Mouse (Mus musculus): ENCODE measurements at regions not wholly inside any gene's neighbourhood (a gene's known extent, or its start where the extent isn't known, plus 50 kb on each side); places are given as distances from the start of the nearest gene placed in this dataset.

DNA sequence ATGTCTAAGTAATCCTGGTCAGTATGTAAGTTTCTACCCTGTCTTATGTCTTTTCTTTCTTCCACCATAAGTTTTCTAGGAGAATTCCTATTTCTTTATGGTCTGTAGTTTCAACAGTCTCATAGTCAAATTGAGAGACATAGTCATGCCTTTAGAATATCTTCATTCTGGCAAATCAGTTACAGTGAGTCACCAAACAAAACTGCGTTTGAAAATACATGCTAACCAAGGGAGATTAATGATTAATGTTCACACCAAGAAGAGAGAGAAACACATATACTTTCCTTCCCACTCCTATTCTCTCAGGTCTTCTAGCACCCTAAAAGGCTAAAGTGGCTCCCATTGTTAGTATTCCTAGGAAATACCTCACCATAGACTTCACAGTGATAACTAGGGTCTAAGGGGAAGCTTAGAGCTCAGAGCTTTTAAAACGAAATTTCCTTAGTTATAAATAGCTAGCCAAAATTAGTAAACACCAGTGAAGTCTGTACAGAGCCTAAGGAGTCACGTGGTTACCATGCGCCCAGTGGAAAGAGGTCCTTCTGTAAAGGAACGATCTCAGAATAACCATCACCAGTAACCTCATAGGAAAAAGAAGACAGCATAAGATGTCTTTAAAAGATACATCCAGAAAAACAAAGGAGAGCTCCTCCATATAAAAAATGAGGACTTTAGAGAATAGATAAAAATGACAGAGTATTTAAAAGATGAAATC lies 281.8 kb upstream of the Htr2a start:
- no peak overlapping the region for H3K27ac ChIP-seq (replicated peaks)
- H3K4me3 ChIP-seq: no peak overlapping the region
- H3K9me3 ChIP-seq (replicated peaks): no peaks in the 10 kb centered on the region
- peaks cover 6% of the 10 kb centered on the region for H3K4me1 ChIP-seq
- H3K36me3 ChIP-seq: no peaks in the 10 kb centered on the region
- 87% methylated on average over 5 of the region's 5 CpGs for WGBS
- DNase-seq (ENCODE audit: low spot score): no peak
- H3K27me3 ChIP-seq (ENCODE audit: low read depth, poor library complexity, severe bottlenecking): no peaks in the 10 kb centered on the region

DNA sequence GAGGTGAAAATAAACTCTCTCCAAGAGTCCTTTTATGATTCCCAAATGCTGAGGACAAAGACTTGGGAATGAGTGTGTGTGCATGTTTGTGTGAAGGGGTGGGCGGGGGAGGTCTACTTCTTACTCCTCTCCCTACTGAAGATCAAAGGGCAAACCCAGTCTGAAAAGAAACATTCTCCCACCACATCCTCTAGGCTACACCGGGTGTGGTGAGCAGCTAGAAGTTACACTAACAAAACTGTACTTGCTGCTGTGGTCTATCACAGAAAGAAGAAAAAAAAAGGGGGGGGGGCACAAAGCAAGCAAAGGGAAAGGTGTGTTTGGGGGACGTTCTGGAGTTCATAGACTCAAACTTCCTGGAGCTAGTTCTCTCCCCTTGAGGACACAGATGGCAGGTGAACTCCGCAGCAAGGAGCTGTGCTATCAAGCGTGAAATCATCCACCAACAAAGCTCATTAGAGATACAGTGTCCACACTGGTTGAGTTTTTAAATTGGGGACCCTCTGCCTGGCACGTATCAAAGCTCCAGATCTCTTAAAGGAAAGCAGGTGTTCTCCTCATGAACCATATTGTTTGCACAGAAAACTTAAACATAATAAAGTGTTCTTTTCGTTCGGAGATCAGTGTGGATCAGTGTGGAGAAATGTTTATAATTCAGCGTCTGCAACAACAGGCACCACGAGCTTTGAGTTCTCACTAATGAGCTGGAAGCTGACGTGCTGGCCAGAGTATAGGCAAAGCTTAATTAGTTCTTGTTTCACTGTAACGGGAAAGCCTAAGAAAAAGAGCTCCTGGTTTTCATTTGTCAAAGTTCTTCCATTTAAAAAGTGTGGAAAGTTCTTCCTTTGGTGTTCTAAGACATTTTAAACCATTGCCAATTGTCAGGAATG lies 280.7 kb upstream of the Htr2a start:
- no peak for DNase-seq (ENCODE audit: low spot score)
- Histone ChIP-seq H3K27ac (replicated peaks) (no peak overlapping the region), H3K36me3 (no peaks in the 10 kb centered on the region), H3K9me3 (replicated peaks) (no peaks in the 10 kb centered on the region), H3K4me3 (no peak overlapping the region), H3K27me3 (ENCODE audit: low read depth, poor library complexity, severe bottlenecking) (no peaks in the 10 kb centered on the region), H3K4me1 (peaks cover 6% of the 10 kb centered on the region)
- 58% methylated on average over 12 of the region's 12 CpGs for WGBS

DNA sequence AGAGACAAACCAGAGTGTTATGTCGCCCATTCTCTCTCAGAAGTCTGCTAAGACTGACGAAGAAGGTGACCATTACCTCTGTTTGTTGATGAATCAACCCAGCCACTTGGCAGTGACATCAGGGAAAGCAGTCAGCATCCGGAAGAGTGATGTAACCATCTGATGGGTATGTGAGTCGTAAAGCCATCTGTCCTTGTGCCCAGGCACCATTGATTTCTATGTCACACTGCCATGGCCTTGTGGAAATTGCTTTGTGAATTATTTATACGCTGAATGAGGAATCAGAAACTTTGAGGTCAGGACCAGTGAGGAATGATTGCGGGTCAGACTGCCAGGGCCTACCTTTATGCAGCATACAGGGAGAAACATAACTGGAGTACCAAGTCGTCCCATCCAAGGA lies 256.2 kb upstream of the Htr2a start:
- 89% methylated on average over 7 of the region's 7 CpGs for WGBS

DNA sequence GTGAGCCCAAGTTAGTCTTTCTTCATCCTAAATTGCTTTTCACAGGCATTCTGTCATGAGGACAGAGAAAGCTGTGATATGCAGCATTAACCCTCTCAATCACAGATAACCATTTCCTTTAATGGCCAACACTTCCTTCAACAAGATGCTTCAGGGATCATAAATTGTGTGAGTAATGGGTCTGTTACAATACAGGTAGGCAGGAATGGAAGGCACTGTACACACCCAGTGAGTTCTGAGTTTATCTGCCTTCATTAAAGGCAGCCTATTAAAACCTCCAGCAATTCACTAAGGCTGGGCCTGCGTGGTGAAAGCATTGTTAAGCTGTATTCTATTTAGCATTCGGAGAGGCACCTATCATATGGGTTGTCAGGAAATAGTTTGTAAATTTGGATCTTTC lies 248.2 kb upstream of the Htr2a start:
- no peaks in the 10 kb centered on the region for H3K4me1 ChIP-seq
- H3K9me3 ChIP-seq (replicated peaks): no peaks in the 10 kb centered on the region
- H3K36me3 ChIP-seq: no peaks in the 10 kb centered on the region
- DNase-seq (ENCODE audit: low spot score): no peak
- WGBS: 91% methylated on average over 2 of the region's 2 CpGs
- H3K27ac ChIP-seq (replicated peaks): no peak overlapping the region
- H3K4me3 ChIP-seq: no peak overlapping the region
- no peaks in the 10 kb centered on the region for H3K27me3 ChIP-seq (ENCODE audit: low read depth, poor library complexity, severe bottlenecking)

More for the DNA sequence above, 256.2 kb upstream of the Htr2a start:
- Histone ChIP-seq H3K36me3 (no peaks in the 10 kb centered on the region), H3K4me3 (no peak overlapping the region), H3K4me1 (no peaks in the 10 kb centered on the region), H3K27me3 (ENCODE audit: low read depth, poor library complexity, severe bottlenecking) (no peaks in the 10 kb centered on the region), H3K27ac (replicated peaks) (no peak overlapping the region), H3K9me3 (replicated peaks) (no peaks in the 10 kb centered on the region)
- DNase-seq (ENCODE audit: low spot score): no peak

DNA sequence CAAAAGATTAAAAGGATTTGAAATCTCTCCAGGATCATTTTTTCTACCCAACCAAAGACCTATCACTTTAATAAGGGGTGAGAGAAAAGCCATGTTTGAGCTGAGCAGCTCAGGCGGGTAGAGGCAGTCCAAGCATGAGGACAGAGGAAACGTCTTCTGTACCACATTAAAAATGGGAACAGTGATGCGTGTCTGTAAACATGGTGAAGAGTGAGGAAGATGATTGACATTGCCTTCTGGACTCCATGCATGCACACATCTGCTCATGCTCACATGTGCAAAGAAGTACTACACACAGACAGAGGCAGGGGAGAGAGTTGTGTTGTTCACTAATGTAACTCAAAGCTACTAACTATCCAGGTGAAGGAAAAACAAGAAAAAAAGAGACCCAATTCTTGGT lies 243.4 kb upstream of the Htr2a start:
- no peaks in the 10 kb centered on the region for H3K27me3 ChIP-seq (ENCODE audit: low read depth, poor library complexity, severe bottlenecking)
- no peak overlapping the region for H3K4me3 ChIP-seq
- H3K9me3 ChIP-seq (replicated peaks): no peaks in the 10 kb centered on the region
- no peaks in the 10 kb centered on the region for H3K4me1 ChIP-seq
- no peak overlapping the region for H3K27ac ChIP-seq (replicated peaks)
- H3K36me3 ChIP-seq: no peaks in the 10 kb centered on the region
- no peak for DNase-seq (ENCODE audit: low spot score)
- 88% methylated on average over 3 of the region's 3 CpGs for WGBS

DNA sequence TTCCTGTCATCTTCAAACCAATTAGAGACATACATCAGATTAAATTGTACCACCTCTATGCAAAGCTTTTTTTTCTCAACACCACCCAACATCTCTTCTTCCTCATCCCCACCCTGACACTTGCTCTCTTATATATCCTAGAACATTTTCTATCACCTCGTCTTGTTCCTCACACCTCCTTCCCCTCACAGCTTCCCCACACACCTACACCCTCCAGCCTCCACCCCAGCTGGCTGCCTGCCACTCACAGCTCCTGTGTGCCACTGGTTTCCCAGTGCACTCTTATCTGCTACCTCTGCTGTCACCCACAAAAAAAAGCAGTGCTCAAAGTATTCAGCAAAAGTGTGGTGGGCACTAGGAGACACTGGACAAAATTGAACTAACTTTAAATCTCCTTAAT lies 231.2 kb upstream of the Htr2a start:
- no peak for DNase-seq (ENCODE audit: low spot score)
- H3K27ac ChIP-seq (replicated peaks): no peak overlapping the region
- no peaks in the 10 kb centered on the region for H3K27me3 ChIP-seq (ENCODE audit: low read depth, poor library complexity, severe bottlenecking)
- no peaks in the 10 kb centered on the region for H3K4me1 ChIP-seq
- no peaks in the 10 kb centered on the region for H3K9me3 ChIP-seq (replicated peaks)
- WGBS: 71% methylated on average over 1 of the region's 1 CpGs
- no peak overlapping the region for H3K4me3 ChIP-seq
- H3K36me3 ChIP-seq: no peaks in the 10 kb centered on the region

DNA sequence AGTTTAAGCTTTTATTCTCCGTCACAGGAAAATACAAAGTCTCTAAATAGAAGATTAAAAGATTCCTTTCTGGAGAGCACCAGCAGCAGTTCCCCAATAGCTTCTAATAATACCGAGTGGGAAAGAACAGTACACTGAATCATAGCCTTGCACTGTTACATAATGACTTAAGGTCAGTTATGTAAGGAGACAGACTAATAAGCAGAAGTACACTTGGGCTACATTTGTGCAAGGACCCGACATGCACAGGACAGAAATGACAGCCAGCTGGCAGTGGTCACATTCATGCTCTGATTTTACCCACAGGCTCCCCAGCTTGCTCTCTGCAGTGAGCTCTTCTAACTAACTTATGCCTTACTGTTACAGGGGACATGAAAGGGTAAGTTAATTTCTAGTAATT lies 212.4 kb upstream of the Htr2a start:
- H3K27ac ChIP-seq (replicated peaks): no peak overlapping the region
- no peaks in the 10 kb centered on the region for H3K9me3 ChIP-seq (replicated peaks)
- WGBS: 84% methylated on average over 3 of the region's 3 CpGs
- no peaks in the 10 kb centered on the region for H3K4me1 ChIP-seq
- H3K27me3 ChIP-seq (ENCODE audit: low read depth, poor library complexity, severe bottlenecking): no peaks in the 10 kb centered on the region
- H3K36me3 ChIP-seq: no peaks in the 10 kb centered on the region
- no peak overlapping the region for H3K4me3 ChIP-seq
- no peak for DNase-seq (ENCODE audit: low spot score)

DNA sequence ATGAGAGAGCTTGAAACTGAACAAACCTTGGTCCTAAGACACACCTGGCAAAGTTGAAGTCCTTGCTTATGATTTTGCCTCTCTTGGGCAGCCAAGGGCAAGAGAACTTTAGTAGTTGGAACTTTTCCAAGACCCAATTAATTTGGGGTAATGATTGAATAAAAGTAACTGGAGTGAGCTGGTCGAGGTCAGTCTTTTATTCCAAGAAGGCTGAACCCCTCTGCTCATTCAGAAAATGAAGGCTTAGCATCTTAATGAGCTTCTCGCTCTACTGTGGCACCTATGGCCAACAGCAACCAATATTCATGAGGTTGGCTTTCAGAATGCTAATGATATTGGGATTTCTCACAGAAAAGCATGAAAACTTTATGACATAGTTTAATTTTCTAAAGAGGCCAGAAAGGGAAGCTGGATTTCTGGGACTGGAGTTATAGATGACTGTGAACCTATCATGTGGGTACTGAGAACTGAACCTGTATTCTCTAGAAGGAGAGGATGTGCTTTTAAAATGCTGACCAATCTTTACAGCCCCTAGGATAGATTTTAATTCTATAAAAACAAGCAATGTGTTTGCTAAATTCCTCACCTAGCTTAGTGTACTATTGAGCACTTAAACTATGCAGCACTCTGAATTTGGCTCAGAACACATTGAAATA lies 176.5 kb upstream of the Htr2a start:
- H3K4me1 ChIP-seq: peaks cover 5% of the 10 kb centered on the region; the same call in 1 of the 2 replicates
- no peak overlapping the region for H3K4me3 ChIP-seq
- no peaks in the 10 kb centered on the region for H3K9me3 ChIP-seq (replicated peaks)
- no peaks in the 10 kb centered on the region for H3K36me3 ChIP-seq
- no peak overlapping the region for H3K27ac ChIP-seq (replicated peaks)
- 47% methylated on average over 2 of the region's 2 CpGs for WGBS
- no peak for DNase-seq (ENCODE audit: low spot score)
- no peaks in the 10 kb centered on the region for H3K27me3 ChIP-seq (ENCODE audit: low read depth, poor library complexity, severe bottlenecking)

DNA sequence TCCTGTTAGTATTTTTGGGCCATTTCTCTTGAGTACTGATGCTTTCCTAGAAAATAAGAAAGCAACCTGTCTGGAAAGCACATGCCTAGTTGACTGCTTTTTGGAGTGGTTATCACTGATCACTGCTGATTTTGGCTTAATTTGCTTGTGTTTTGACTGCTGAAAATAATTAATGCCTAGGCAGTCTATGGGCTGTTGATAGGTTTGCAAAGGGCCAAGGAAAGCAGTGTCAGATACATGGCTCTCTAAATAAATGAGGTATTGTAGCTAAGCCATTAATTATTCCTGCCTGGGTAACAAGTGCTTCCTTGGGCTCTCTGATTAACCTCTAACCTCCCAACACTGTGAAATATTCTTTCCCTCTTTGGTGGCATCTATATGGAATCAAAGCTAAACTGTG lies 145.1 kb upstream of the Htr2a start:
- H3K4me1 ChIP-seq: no peaks in the 10 kb centered on the region
- no peak overlapping the region for H3K4me3 ChIP-seq
- DNase-seq (ENCODE audit: low spot score): no peak
- no peaks in the 10 kb centered on the region for H3K9me3 ChIP-seq (replicated peaks)
- H3K27me3 ChIP-seq (ENCODE audit: low read depth, poor library complexity, severe bottlenecking): no peaks in the 10 kb centered on the region
- no peaks in the 10 kb centered on the region for H3K36me3 ChIP-seq
- H3K27ac ChIP-seq (replicated peaks): no peak overlapping the region

DNA sequence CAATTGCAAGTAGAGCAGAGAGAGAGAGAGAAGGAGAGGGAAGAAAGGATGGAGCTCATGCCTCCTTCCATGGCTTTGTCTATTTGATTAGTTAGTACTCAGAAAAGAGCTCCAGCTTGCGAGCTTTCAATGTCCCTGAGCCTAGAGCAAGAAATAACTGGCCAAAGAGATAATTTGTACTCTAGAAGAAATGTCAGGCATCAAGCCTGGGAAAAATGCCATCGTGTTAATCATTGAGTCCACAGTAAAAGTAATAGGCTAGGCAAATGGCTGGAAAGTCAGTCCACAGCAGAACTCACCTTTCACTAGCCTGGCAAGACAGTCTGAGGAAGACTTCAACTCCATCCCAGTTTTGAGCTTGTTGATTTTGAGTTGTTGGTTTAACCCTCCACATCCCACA lies 129.1 kb upstream of the Htr2a start:
- Histone ChIP-seq H3K27me3 (ENCODE audit: low read depth, poor library complexity, severe bottlenecking) (no peaks in the 10 kb centered on the region), H3K9me3 (replicated peaks) (no peaks in the 10 kb centered on the region), H3K36me3 (no peaks in the 10 kb centered on the region), H3K27ac (replicated peaks) (no peak overlapping the region), H3K4me1 (no peaks in the 10 kb centered on the region), H3K4me3 (no peak overlapping the region)
- WGBS: 90% methylated on average over 2 of the region's 2 CpGs
- DNase-seq (ENCODE audit: low spot score): no peak

DNA sequence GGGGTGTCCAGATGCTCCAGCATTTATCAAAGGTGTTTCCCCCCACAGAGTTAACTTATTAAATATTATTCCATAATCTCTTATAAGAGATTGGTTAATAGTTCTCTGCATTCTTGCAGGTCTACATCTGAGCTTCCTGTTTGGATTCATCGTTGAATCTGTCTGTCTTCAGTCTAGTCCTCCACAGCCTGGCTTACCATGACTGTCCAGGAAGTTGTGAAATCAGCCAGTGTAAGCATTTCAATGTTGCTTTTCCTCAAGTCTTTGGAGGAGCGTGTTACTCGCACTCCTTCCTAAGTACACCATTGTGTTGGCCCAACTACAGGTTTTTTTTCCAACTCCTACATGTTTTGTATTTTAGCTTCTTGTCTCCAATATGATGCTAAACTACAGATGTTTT lies 124.2 kb upstream of the Htr2a start:
- H3K4me1 ChIP-seq: no peaks in the 10 kb centered on the region
- DNase-seq (ENCODE audit: low spot score): no peak
- no peaks in the 10 kb centered on the region for H3K27me3 ChIP-seq (ENCODE audit: low read depth, poor library complexity, severe bottlenecking)
- H3K4me3 ChIP-seq: no peak overlapping the region
- 90% methylated on average over 3 of the region's 3 CpGs for WGBS
- no peaks in the 10 kb centered on the region for H3K36me3 ChIP-seq
- H3K9me3 ChIP-seq (replicated peaks): no peaks in the 10 kb centered on the region
- H3K27ac ChIP-seq (replicated peaks): no peak overlapping the region

DNA sequence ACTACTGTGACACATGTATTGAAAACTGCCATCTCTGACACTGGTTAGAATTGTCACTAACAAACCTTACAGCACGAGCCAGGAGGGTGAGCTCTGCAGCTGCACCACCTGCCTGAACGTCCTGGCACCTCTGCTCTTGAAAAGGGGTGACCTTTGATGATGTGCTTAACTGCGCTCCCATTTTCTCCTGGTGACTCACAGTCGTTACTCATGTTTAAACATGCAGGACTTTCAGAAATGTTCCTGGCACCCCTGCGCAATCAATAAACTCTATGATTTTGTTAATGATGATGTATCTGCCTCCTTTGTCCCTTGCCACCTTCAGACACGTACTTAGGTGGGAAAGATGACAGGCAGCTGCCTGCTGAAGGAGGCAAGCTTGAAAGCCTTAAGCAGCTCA lies 121.1 kb upstream of the Htr2a start:
- WGBS: 84% methylated on average over 6 of the region's 6 CpGs
- DNase-seq (ENCODE audit: low spot score): no peak
- H3K27me3 ChIP-seq (ENCODE audit: low read depth, poor library complexity, severe bottlenecking): no peaks in the 10 kb centered on the region

DNA sequence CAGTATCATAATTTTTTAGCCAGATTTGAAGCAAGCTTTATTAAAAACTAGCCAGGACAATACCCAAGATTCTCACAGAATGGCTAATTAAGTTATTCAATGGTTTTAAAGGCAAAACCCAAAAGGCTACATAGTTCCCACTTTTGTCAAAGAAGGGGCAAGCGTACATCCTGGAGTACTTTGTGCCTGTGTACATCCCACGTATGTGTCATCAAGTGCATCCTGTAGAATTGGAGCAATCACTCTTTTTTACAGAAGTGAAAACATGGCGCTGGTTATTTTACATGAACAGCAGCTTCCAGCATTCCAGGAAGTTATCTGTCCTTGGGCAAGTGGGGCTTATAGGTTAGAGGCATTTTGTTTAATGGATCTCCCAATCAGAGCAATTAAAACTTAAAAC lies 119.0 kb upstream of the Htr2a start:
- Histone ChIP-seq H3K27me3 (ENCODE audit: low read depth, poor library complexity, severe bottlenecking) (no peaks in the 10 kb centered on the region), H3K4me3 (no peak overlapping the region), H3K27ac (replicated peaks) (no peak overlapping the region), H3K36me3 (no peaks in the 10 kb centered on the region), H3K4me1 (no peaks in the 10 kb centered on the region), H3K9me3 (replicated peaks) (no peaks in the 10 kb centered on the region)
- 89% methylated on average over 3 of the region's 3 CpGs for WGBS
- no peak for DNase-seq (ENCODE audit: low spot score)

More for the DNA sequence above, 121.1 kb upstream of the Htr2a start:
- Histone ChIP-seq H3K9me3 (replicated peaks) (no peaks in the 10 kb centered on the region), H3K4me3 (no peak overlapping the region), H3K27ac (replicated peaks) (no peak overlapping the region), H3K4me1 (no peaks in the 10 kb centered on the region), H3K36me3 (no peaks in the 10 kb centered on the region)
